Comparison of ENCODE assay signal across 13 mouse cellular contexts in genomic region chr16:12035626-12036025, GRCm38 (mm10). TPM values are rescaled to one million over a fixed set of nuclear protein-coding genes. Genes with fewer than 3 reads are reported as not detected.
"Had no signal": no experiment of that assay in that cellular context is flagged by ENCODE, and none has a peak within 500 bp of the region (broad histone marks: within the 10 kb centered on the region; RNA-seq: fewer than 3 reads in every experiment).

No protein-coding gene starts in this region.

- H3K4me1 ChIP-seq: limb, embryonic 13.5 days; neural tube, embryonic 12.5 days had no signal

- H3K9me3 ChIP-seq: limb, embryonic 13.5 days; liver, embryonic 13.5 days; midbrain, embryonic 13.5 days; neural tube, embryonic 12.5 days had no signal

- H3K9ac ChIP-seq: limb, embryonic 13.5 days; liver, embryonic 13.5 days; midbrain, embryonic 13.5 days; neural tube, embryonic 12.5 days had no signal

- ATAC-seq: midbrain, embryonic 13.5 days had no signal

- H3K36me3 ChIP-seq: limb, embryonic 13.5 days; liver, embryonic 13.5 days; midbrain, embryonic 13.5 days; neural tube, embryonic 12.5 days had no signal

- DNase-seq: kidney, postnatal 10 days; liver, embryonic 13.5 days; lung, adult 18-20 months; lung, postnatal 36 days; thymus, postnatal 4 days had no signal

- H3K27ac ChIP-seq: limb, embryonic 13.5 days; liver, embryonic 13.5 days; midbrain, embryonic 13.5 days; neural tube, embryonic 12.5 days; stomach, postnatal 0 days had no signal

- H3K4me2 ChIP-seq: limb, embryonic 13.5 days; liver, embryonic 13.5 days; midbrain, embryonic 13.5 days; neural tube, embryonic 12.5 days had no signal

- H3K27me3 ChIP-seq: limb, embryonic 13.5 days; liver, embryonic 13.5 days; midbrain, embryonic 13.5 days; neural tube, embryonic 12.5 days had no signal

- H3K4me3 ChIP-seq: limb, embryonic 13.5 days; liver, embryonic 13.5 days; midbrain, embryonic 13.5 days; neural tube, embryonic 12.5 days had no signal

RNA-seq across cellular contexts. Expression of gene Shisa9, which starts 51.7 kb away (rescaled TPM):
- total RNA-seq: megakaryocyte progenitor cell, adult 5-6 weeks; monocyte, adult 5-6 weeks; neutrophil, adult 5-6 weeks had no signal
- polyA plus RNA-seq: large intestine, adult 2 months had no signal
